Mouse (Mus musculus): ENCODE results near the gene Shisa4.

Shisa4 gene

DNA sequence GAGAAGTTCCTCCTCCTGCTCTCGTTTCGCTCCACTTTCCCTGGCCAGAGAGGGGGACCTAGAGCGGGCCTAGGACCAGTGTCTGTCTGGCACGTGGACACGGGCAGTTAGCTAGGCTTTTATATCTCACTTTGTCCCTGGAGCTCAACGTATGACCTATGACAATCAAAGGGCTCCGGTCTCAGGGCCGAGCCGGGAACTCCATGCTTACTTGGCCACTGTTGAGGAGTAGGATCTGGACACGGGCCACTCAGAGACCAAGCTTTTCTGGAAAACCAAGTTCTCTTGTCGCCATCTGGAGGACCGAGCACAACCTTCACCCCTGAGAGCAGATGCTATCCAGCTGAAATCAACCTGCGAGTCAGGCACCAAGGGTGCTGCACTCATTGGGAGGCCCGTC, 6.1 kb downstream of the Shisa4 start:
- in situ Hi-C loops (cut with MboI; ENCODE audit: low pct_unique_long_range_greater_than_20kb in 1 of 2, low sequenced_read_pairs in 2 of 2, unreplicated experiment in 1 of 2), result loop anchor here (5.0 to 10.0 kb wide), 4 partner anchors 94 to 214 kb away; no protein-coding TSS in a partner anchor

DNA sequence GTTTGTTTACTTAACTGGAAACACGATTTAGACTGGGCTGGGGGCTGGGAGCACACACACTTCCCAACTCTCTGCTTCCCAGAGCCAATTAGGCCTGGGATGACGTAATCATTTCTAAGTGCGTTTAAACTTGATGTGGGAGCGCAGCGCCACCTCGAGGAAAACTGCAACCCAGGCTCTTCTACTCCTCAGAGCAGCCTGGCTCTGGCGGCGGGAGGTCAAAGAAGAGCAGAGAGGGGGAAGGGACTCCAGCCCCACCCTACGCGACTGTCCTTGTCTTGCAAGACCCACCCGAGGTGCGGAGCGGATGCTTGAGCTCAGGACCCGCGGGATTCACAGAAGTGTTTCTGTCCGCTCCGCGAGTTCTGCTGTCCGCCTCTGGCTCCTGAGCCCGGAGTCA, 6.8 kb downstream of the Shisa4 start:
- in situ Hi-C loops (cut with MboI; ENCODE audit: low pct_unique_long_range_greater_than_20kb in 1 of 2, low sequenced_read_pairs in 2 of 2, unreplicated experiment in 1 of 2), result loop anchor here (5.0 to 10.0 kb wide), 4 partner anchors 93 to 213 kb away; no protein-coding TSS in a partner anchor

GRCm38 (mm10) chr1:135367595-135367994, 7.4 kb downstream of the Shisa4 start:
- in situ Hi-C loops (cut with MboI; ENCODE audit: low pct_unique_long_range_greater_than_20kb in 1 of 2, low sequenced_read_pairs in 2 of 2, unreplicated experiment in 1 of 2), result loop anchor here (5.0 to 10.0 kb wide), 4 partner anchors 93 to 213 kb away; no protein-coding TSS in a partner anchor

GRCm38 (mm10) chr1:135367005-135367404, 8.0 kb downstream of the Shisa4 start:
- in situ Hi-C loops (cut with MboI; ENCODE audit: low pct_unique_long_range_greater_than_20kb in 1 of 2, low sequenced_read_pairs in 2 of 2, unreplicated experiment in 1 of 2), result loop anchor here (5.0 to 10.0 kb wide), 4 partner anchors 92 to 212 kb away; no protein-coding TSS in a partner anchor

- in situ Hi-C loops (cut with MboI; ENCODE audit: low pct_unique_long_range_greater_than_20kb in 1 of 2, low sequenced_read_pairs in 2 of 2, unreplicated experiment in 1 of 2), result loop anchor here (5.0 to 10.0 kb wide), 4 partner anchors 92 to 212 kb away; no protein-coding TSS in a partner anchor
Observed at GRCm38 (mm10) chr1:135366380-135366779, 8.7 kb downstream of the Shisa4 start.

DNA sequence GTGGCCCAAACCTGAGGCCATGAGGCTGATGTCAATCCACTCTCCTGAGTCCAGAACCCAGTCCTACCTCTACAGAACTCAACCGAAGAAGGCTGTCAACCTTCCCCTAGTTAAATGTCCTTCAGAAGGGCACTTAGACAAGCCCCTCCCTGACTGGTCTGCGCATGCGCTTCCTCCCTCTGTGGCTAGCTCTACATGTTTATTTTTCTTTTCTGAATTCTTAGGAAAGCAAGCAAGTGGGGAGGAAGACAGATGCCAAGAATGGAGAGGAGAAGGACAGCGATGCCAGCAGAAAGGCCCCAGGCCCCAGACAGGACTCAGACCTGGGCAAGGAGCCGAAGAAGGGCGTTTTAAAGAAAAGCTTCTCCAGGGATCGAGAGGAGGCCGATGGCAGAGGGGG, 11.6 kb downstream of the Shisa4 start:
- in situ Hi-C loops (cut with MboI; ENCODE audit: low pct_unique_long_range_greater_than_20kb in 1 of 2, low sequenced_read_pairs in 2 of 2, unreplicated experiment in 1 of 2), result loop anchor here (10.0 kb wide), 3 partner anchors 89 to 209 kb away; no protein-coding TSS in a partner anchor

DNA sequence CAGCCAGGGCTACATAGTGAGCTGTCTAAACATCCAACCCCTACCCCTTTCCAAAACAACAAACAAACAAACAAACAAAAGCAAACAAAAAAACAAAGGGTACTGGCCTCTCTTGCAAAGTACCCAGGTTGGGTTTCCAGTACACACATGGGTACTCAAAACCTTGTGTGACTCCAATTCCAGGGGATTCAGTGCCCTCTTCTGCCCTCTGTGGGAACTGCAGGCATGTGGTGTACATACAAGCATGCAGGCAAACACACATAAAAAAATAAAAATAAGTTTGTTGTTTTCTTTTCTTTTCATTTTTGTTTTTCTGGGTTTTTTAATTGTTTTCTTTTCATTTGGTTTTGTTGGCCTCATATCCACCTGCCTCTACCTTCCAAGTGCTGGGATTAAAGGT, 12.9 kb downstream of the Shisa4 start:
- in situ Hi-C loops (cut with MboI; ENCODE audit: low pct_unique_long_range_greater_than_20kb in 1 of 2, low sequenced_read_pairs in 2 of 2, unreplicated experiment in 1 of 2), result loop anchor here (10.0 kb wide), 3 partner anchors 87 to 207 kb away; no protein-coding TSS in a partner anchor

DNA sequence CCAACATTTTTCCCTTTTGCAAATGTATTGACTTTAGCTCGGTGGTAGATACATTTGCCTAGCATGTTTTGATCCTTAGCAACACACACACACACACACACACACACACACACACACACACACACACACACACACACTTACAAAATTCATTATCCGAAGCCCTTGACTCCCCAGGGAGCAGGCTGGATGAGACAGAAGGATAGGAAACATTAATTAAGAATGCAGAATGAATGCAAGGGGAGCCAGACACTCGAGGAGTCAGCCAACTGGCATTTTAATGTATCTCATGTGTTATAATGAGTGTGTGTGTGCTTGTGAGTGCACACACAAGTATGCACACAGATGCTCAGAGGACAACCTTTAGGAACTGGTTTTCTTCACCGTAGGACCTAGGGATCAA, 13.5 kb downstream of the Shisa4 start:
- in situ Hi-C loops (cut with MboI; ENCODE audit: low pct_unique_long_range_greater_than_20kb in 1 of 2, low sequenced_read_pairs in 2 of 2, unreplicated experiment in 1 of 2), result loop anchor here (10.0 kb wide), 3 partner anchors 87 to 207 kb away; no protein-coding TSS in a partner anchor

DNA sequence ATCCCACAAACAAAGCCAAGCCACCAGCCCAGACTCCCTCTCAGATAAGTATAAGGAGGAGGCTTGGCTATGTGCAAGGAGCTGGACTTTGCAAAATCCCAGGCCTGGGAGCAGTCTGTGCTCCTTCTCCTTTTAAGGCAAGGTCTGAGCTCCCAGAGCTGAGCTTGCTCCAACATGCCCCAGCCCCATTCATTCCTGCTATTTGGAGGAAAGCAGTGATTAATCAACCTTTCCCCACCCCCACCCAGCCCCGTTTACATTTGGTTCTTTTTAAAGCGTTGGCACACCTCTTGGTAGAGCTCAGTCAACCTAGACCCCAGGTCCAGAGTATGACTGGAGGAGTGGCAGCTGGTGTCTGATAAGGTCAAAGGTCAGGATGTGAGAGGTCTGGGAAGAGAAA, 16.0 kb downstream of the Shisa4 start:
- in situ Hi-C loops (cut with MboI; ENCODE audit: low pct_unique_long_range_greater_than_20kb in 1 of 2, low sequenced_read_pairs in 2 of 2, unreplicated experiment in 1 of 2), result no loop called here

DNA sequence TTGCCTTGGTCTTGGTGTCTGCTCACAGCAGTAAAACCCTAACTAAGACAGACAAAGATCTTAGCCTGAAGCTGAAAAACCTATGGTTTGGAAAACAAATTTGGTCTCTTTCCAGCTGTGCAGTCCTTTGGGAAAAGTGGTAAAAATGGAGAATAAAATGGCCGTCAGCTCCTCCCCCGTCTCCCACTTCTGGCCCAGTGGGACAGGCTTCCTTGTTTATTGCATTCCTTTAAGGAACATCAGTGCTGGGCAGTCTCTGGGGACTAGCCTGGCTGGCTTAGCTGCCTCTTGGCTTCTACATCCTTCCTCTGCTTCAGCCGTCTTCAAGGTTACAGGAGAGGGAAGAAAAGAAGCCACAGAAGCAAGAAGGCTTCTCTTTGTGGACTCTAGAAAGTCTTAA, 23.1 kb downstream of the Shisa4 start:
- in situ Hi-C loops (cut with MboI; ENCODE audit: low pct_unique_long_range_greater_than_20kb in 1 of 2, low sequenced_read_pairs in 2 of 2, unreplicated experiment in 1 of 2), result no loop called here

DNA sequence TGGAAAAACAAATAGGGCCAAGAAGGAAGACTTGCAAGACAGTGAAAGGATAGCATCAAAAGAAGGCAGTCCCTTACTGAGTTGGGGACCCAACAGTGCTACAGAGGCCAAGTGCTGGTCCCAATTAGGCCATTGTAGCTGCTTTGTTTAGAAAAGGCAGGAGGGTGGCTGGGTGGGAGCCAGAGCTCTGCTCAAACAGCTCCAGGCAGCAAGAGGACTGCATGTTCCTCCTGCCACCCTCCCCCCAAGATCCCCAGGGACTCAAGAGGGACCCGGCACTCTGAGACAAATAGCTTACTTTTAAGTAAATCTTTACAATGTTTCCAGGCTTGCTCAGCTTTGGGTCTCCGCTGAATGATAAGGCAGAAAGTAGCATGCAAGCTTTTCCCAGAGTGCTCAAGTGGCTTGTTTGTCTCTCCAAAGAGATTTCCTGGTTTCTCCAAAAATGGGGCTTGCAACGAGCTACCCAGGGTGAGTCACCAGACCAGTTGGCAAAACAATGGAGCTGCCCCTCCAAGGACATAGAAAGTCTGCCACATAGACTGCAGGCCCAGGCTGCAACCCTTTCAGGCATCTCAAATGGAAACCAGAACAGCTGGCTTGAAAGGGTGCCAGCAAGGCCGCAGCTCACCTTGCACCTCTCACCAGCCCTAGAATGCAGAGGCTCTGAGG, 27.4 kb downstream of the Shisa4 start:
- in situ Hi-C loops (cut with MboI; ENCODE audit: low pct_unique_long_range_greater_than_20kb in 1 of 2, low sequenced_read_pairs in 2 of 2, unreplicated experiment in 1 of 2), result no loop called here

DNA sequence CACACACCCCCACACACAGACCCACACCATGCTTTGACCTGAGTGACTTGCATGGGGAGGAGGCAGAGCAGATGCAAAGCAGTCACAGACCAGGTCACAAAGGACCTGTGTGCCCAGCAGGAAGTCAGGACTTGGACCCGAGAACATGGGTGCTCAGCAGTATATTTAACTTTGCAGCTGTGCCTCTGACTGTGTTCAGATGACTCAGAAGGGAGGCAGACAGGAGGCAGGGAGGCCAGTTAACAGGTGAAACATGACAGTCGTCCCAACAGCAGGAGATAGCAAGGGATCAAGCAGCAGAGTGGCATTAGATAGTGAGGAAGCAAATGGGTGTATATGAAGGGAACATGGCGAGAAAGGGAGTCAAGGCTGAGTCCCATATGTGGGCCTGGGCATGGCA, 28.1 kb downstream of the Shisa4 start:
- in situ Hi-C loops (cut with MboI; ENCODE audit: low pct_unique_long_range_greater_than_20kb in 1 of 2, low sequenced_read_pairs in 2 of 2, unreplicated experiment in 1 of 2), result no loop called here

DNA sequence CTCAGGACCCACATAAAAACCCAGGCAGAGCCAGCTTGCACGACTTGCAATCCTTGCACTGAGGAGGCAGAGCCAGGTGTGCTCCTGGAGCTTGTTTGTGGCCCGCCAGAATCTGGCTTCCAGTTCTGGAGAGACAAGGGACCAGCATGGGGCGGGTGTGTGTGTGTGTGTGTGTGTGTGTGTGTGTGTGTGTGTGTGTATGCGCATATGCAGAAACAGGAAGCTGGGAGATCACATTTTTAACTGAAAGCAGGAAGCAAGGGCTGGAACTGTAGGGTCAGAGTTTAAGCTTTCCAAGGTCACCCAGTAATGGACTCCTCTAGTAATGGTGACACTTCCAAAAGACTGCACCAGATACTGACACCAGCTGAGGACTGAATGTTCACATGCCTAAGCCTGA, 31.0 kb downstream of the Shisa4 start:
- in situ Hi-C loops (cut with MboI; ENCODE audit: low pct_unique_long_range_greater_than_20kb in 1 of 2, low sequenced_read_pairs in 2 of 2, unreplicated experiment in 1 of 2), result no loop called here

DNA sequence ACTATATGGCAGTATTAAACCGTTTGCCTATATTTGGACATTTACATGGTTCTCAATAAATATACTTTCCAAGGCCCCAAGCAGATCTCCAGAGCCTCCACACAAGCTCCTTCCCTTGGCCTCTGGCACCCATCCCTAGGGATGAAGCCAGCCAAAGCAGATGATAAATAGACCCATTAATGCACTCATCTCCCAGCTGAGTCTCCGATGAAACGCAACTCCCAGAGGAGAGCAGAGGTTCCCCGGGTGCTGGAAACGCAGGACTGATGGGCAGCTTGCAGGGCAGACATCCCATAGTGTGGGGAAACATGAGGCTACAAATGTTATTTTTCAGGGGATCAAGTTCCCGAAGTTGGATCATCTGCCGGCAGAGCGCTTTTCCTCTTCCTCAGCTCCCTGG, 33.1 kb downstream of the Shisa4 start:
- in situ Hi-C loops (cut with MboI; ENCODE audit: low pct_unique_long_range_greater_than_20kb in 1 of 2, low sequenced_read_pairs in 2 of 2, unreplicated experiment in 1 of 2), result no loop called here

- in situ Hi-C loops (cut with MboI; ENCODE audit: low pct_unique_long_range_greater_than_20kb in 1 of 2, low sequenced_read_pairs in 2 of 2, unreplicated experiment in 1 of 2), result no loop called here
Observed at GRCm38 (mm10) chr1:135330578-135330977, 44.5 kb downstream of the Shisa4 start.

DNA sequence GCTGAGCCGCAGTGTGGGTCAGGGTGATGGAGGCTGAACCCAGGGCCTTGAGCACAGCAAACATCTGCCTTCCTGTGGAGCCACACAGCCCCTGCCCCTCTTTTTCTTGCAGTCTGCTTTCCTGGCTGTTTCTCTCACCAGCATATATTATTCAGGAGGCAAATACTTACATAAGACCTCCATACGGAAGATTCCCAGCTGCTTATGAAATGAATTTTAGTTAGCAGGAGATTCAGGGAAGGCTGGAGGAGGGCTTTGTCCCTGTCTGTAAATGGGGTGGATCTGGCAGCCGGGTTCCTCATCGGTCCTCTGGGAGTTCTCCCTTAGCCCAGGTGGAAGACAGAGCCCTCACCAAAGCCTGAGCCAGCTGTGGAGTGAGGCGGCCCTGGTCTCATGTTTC, 46.7 kb downstream of the Shisa4 start:
- in situ Hi-C loops (cut with MboI; ENCODE audit: low pct_unique_long_range_greater_than_20kb in 1 of 2, low sequenced_read_pairs in 2 of 2, unreplicated experiment in 1 of 2), result no loop called here

- in situ Hi-C loops (cut with MboI; ENCODE audit: low pct_unique_long_range_greater_than_20kb in 1 of 2, low sequenced_read_pairs in 2 of 2, unreplicated experiment in 1 of 2), result no loop called here
Observed at GRCm38 (mm10) chr1:135325934-135326333, 49.1 kb downstream of the Shisa4 start.

DNA sequence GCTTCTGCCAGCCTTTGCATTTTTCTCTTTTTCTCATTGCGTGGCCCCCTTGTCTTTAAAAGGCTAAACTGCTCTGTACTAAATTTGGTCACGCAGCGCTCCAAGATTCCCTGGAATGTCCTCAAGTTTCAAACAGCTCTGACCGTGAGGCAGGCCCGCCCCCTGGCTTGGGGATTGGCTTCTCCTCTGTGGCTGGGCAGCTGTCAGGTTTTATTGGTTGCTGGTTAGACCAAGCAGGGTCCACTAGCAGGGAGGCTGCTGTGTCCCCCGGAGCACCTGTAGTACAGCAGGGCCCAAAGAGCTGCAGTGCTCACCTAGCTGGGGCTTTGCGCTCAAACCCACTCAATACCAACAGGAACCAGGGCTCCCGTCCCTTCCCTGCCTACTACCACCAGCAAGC, 50.5 kb downstream of the Shisa4 start, which contains the start of gene Lmod1:
TSS of gene Lmod1 (plus strand) at position 237 of the 400 bp plus-strand sequence.
- in situ Hi-C loops (cut with MboI; ENCODE audit: low pct_unique_long_range_greater_than_20kb in 1 of 2, low sequenced_read_pairs in 2 of 2, unreplicated experiment in 1 of 2), result no loop called here

DNA sequence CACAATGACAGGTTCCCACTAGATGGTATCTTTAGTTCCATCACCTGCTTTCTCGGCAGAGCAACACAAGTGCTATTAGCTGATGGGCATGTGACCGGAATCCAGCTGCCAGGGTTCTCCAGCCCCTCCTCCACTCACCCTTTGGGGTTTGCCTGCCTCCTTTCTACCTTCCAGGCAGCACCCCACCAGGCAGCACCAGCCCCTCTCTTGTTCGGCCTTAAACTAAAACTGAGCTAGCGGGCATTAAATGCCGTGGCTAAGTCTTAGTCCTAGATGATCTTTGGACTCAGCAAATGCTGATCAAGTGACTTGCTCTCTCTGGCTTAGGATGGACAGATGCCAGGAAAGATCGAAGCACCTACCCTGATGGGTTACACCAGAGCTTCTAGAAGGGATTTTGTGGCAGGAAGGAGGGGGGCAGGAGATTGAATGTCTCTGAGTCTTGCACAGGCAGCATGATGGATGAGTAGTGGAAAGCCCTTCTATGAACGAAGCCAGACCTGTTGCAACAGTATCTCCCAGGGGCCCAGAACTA, 51.6 kb downstream of the Shisa4 start:
- in situ Hi-C loops (cut with MboI; ENCODE audit: low pct_unique_long_range_greater_than_20kb in 1 of 2, low sequenced_read_pairs in 2 of 2, unreplicated experiment in 1 of 2), result no loop called here
